Mouse (Mus musculus) megakaryocyte, embryonic 14.5 days (primary cell): ENCODE data around the gene Ereg. TPM values are rescaled to one million over a fixed set of nuclear protein-coding genes. Genes with fewer than 3 reads are reported as not detected.

Experiments used
- H3K27me3 ChIP-seq: replicated peaks from 2 replicates; pipeline ENCODE3; 2012; ENCODE audit warnings: inconsistent platforms
- H3K36me3 ChIP-seq: replicated peaks from 2 replicates; pipeline ENCODE3; 2012; ENCODE audit warnings: low read length, inconsistent platforms, mixed read lengths
- H3K4me1 ChIP-seq: 2 replicates; pipeline ENCODE4 v1.6.1; 2012; ENCODE audit warnings: inconsistent platforms
- H3K4me3 ChIP-seq: replicated peaks from 2 replicates; pipeline ENCODE3; 2012; ENCODE audit warnings: moderate library complexity, mild to moderate bottlenecking, inconsistent platforms
- H3K9me3 ChIP-seq: 2 replicates; pipeline ENCODE4 v1.6.1; 2012; ENCODE audit warnings: inconsistent platforms
- FLI1 ChIP-seq: IDR thresholded peaks from 2 replicates; pipeline ENCODE4 v1.6.1; 2012; ENCODE audit warnings: low read length, inconsistent platforms, mixed read lengths
- GATA1 ChIP-seq: IDR thresholded peaks from 3 replicates; pipeline ENCODE4 v1.6.1; 2012; ENCODE audit warnings: mixed read lengths, low read length, inconsistent platforms, borderline replicate concordance
- polyA plus RNA-seq: library from polyadenylated mRNA; stranded (reverse); fragments of >175 nt; gene quantifications from 2 replicates; pipeline ENCODE4 v1.2.3, GENCODE M21; 2012; ENCODE audit warnings: low replicate concordance; ENCODE audit not compliant: insufficient read depth

Ereg gene
- polyA plus RNA-seq, 1 experiment, result not detected

- Histone ChIP-seq H3K4me1 (no peaks in the 10 kb centered on the region), H3K9me3 (peaks cover 3% of the 10 kb centered on the region; the same call in 1 of the 2 replicates), H3K27me3 (no peaks in the 10 kb centered on the region), H3K4me3 (no peak overlapping the region), H3K36me3 (no peaks in the 10 kb centered on the region)
- TF ChIP-seq FLI1 (no peak), GATA1 (no peak)
Observed at GRCm38 (mm10) chr5:91106248-91106647, 31.8 kb downstream of the Ereg start.

GRCm38 (mm10) chr5:91110023-91110670, 35.7 kb downstream of the Ereg start:
- H3K27me3 ChIP-seq, result peaks cover 2% of the 10 kb centered on the region
- TF ChIP-seq GATA1, result no peak
- TF ChIP-seq FLI1, result no peak

GRCm38 (mm10) chr5:91111019-91111418, 36.6 kb downstream of the Ereg start:
- TF ChIP-seq FLI1 (no peak), GATA1 (no peak)
- H3K9me3 ChIP-seq, result peaks cover 3% of the 10 kb centered on the region; the same call in 1 of the 2 replicates
- H3K36me3 ChIP-seq, result no peaks in the 10 kb centered on the region
- H3K4me3 ChIP-seq, result no peak overlapping the region
- peaks cover 2% of the 10 kb centered on the region for H3K27me3 ChIP-seq
- H3K4me1 ChIP-seq, result no peaks in the 10 kb centered on the region

More at GRCm38 (mm10) chr5:91110023-91110670, 35.7 kb downstream of the Ereg start:
- H3K4me1 ChIP-seq, result no peaks in the 10 kb centered on the region
- peaks cover 3% of the 10 kb centered on the region; the same call in 1 of the 2 replicates for H3K9me3 ChIP-seq
- no peaks in the 10 kb centered on the region for H3K36me3 ChIP-seq
- no peak overlapping the region for H3K4me3 ChIP-seq

GRCm38 (mm10) chr5:91113967-91114366, 39.5 kb downstream of the Ereg start:
- Histone ChIP-seq H3K4me1 (no peaks in the 10 kb centered on the region), H3K27me3 (peaks cover 2% of the 10 kb centered on the region), H3K36me3 (no peaks in the 10 kb centered on the region), H3K9me3 (peaks cover 3% of the 10 kb centered on the region; the same call in 1 of the 2 replicates), H3K4me3 (no peak overlapping the region)
- TF ChIP-seq FLI1 (no peak), GATA1 (no peak)

- TF ChIP-seq FLI1, result no peak
- no peak for TF ChIP-seq GATA1
- Histone ChIP-seq H3K9me3 (peaks cover 3% of the 10 kb centered on the region; the same call in 1 of the 2 replicates), H3K4me3 (no peak overlapping the region), H3K36me3 (no peaks in the 10 kb centered on the region), H3K4me1 (no peaks in the 10 kb centered on the region), H3K27me3 (peaks cover 2% of the 10 kb centered on the region)
Observed at GRCm38 (mm10) chr5:91114574-91114973, 40.2 kb downstream of the Ereg start.

GRCm38 (mm10) chr5:91118618-91119017, 44.2 kb downstream of the Ereg start:
- peaks cover 2% of the 10 kb centered on the region for H3K27me3 ChIP-seq
- no peaks in the 10 kb centered on the region for H3K9me3 ChIP-seq
- no peaks in the 10 kb centered on the region for H3K4me1 ChIP-seq
- TF ChIP-seq GATA1, result no peak
- no peak overlapping the region for H3K4me3 ChIP-seq
- no peaks in the 10 kb centered on the region for H3K36me3 ChIP-seq

GRCm38 (mm10) chr5:91123404-91123803, 49.0 kb downstream of the Ereg start:
- no peak for TF ChIP-seq GATA1
- TF ChIP-seq FLI1, result no peak
- no peaks in the 10 kb centered on the region for H3K36me3 ChIP-seq

GRCm38 (mm10) chr5:91124140-91124539, 49.7 kb downstream of the Ereg start:
- H3K9me3 ChIP-seq, result no peaks in the 10 kb centered on the region
- TF ChIP-seq GATA1, result no peak
- TF ChIP-seq FLI1, result no peak

More at GRCm38 (mm10) chr5:91123404-91123803, 49.0 kb downstream of the Ereg start:
- H3K4me1 ChIP-seq, result no peaks in the 10 kb centered on the region
- H3K27me3 ChIP-seq, result no peaks in the 10 kb centered on the region
- H3K9me3 ChIP-seq, result no peaks in the 10 kb centered on the region
- no peak overlapping the region for H3K4me3 ChIP-seq

GRCm38 (mm10) chr5:91126623-91127022, 52.2 kb downstream of the Ereg start:
- no peaks in the 10 kb centered on the region for H3K9me3 ChIP-seq
- no peaks in the 10 kb centered on the region for H3K4me1 ChIP-seq
- H3K27me3 ChIP-seq, result no peaks in the 10 kb centered on the region
- no peaks in the 10 kb centered on the region for H3K36me3 ChIP-seq
- no peak overlapping the region for H3K4me3 ChIP-seq
- TF ChIP-seq GATA1 (no peak), FLI1 (no peak)

More at GRCm38 (mm10) chr5:91124140-91124539, 49.7 kb downstream of the Ereg start:
- Histone ChIP-seq H3K27me3 (no peaks in the 10 kb centered on the region), H3K36me3 (no peaks in the 10 kb centered on the region), H3K4me3 (no peak overlapping the region), H3K4me1 (no peaks in the 10 kb centered on the region)

GRCm38 (mm10) chr5:91134961-91135360, 60.5 kb downstream of the Ereg start:
- no peak overlapping the region for H3K4me3 ChIP-seq
- no peak for TF ChIP-seq GATA1
- H3K4me1 ChIP-seq, result peaks cover 10% of the 10 kb centered on the region
- 0 out of 2 replicates have a peak, but pooled peaks cover 2% of the 10 kb centered on the region for H3K9me3 ChIP-seq
- H3K27me3 ChIP-seq, result peaks cover 30% of the 10 kb centered on the region
- no peaks in the 10 kb centered on the region for H3K36me3 ChIP-seq
